Mouse (Mus musculus): ENCODE data around the gene Lrrn1. TPM values are rescaled to one million over a fixed set of nuclear protein-coding genes. Genes with fewer than 3 reads are reported as not detected.
A peak's percentile ranks its signal among the peaks of the same experiment; 100 is the strongest.

Lrrn1 gene
- 6.4 and 14.5 TPM in 2 replicates for polyA plus RNA-seq (2016; fragmentation: Nextera tagmentation; extraction: Ambion mirVana)

DNA sequence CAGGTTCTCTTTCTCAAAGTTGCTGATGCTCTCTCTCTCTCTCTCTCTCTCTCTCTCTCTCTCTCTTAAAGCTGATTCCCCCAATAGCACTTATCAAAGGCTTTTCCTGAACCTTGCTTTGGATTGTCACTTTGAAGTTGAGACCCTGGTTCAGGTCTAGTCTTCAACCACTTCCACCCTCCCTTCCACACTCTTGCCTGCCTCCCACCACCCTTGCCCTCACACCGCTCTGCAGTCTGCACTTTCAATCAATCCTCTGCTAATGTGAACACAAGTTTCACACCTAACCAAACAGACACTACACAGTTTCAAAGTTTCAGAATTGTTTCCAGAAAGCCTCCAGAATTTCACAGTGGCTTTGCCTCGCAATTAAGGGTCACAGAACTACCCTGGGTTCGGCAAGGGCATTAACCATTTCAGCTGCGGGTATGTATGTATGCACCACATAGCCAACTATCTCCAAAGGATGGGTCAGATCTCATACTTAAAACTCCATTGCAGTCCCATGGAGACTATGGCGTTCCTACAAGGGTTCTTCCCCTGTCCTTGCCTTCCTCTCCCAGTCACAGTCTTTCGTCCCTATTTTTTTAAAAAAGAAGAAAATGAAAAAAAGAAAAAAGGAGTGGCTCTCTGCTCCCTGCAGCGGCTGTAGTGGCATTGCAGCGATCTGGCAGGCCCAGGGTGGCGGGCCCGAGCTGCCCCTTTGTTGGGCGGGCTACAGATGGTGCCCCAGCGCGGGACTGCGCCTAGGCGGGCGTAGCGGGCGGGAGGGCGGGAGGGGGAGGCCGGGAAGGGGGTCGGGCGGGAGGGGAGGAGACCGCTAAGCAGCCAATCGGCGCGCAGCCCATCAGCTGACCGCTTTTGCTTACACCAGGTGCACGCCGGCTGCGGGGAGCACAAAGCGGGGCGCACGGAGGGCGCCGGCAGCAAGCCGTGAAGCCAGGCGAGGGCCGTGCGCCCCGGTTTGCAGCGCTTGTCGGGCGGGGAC lies at the start of gene Lrrn1:
Gene Lrrn1 (plus strand): TSS at position 892 of the 988 bp plus-strand sequence.
- Histone ChIP-seq H3K27ac (peak within 1 kb of the TSS; percentile 81), H3K27me3 (ENCODE audit: low read depth, poor library complexity, severe bottlenecking) (peaks cover 29% of the 10 kb centered on the region), H3K36me3 (no peaks in the 10 kb centered on the region), H3K4me1 (peaks cover 19% of the 10 kb centered on the region), H3K4me3 (peak within 1 kb of the TSS; percentile 66), H3K9me3 (replicated peaks) (no peaks in the 10 kb centered on the region)
- WGBS = 3% methylated on average over 43 of the region's 43 CpGs
- peak; percentile 77 for DNase-seq (ENCODE audit: low spot score)

DNA sequence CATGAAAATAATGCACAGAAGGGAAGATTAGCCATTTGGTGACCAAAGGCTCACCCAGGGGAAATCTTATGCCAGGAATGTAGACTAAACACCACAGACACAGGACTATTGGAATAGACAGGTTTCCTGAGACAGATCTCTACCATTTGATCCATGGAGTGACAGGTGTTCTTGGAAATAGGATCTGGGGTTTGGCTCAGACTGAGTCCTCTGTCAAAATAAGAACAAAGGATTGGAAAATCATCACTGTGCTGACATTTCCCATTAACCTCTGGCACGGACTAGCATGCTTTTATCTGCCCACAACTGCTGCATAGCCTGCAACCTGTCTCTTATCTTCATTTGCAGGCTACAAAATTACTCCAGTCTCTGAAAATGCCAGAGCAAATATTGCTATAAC lies 35.1 kb upstream of the Lrrn1 start:
- no peaks in the 10 kb centered on the region for H3K4me1 ChIP-seq
- DNase-seq (ENCODE audit: low spot score) = no peak
- H3K9me3 ChIP-seq (replicated peaks) = no peaks in the 10 kb centered on the region
- 47% methylated on average over 1 of the region's 1 CpGs for WGBS
- no peaks in the 10 kb centered on the region for H3K27me3 ChIP-seq (ENCODE audit: low read depth, poor library complexity, severe bottlenecking)
- no peak overlapping the region for H3K4me3 ChIP-seq
- no peaks in the 10 kb centered on the region for H3K36me3 ChIP-seq
- no peak overlapping the region for H3K27ac ChIP-seq

DNA sequence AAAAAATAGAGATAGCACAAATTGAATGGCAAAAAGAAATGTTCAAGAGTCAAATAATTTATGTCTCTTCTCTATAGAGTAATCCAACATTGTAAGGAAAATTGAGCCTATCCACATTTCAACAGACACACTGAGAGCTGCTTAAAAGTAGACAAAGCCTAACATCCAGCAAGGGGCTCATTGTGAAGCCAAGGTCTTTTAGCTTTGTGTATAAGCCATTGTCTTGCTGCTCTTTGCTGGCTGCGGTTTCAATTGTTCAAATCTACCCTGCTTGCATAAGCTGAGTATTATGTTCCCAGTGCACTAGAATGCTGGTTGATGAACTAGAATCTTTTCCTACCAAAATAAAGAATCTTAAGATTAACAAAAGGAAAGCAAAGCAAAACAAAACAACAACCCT lies 33.7 kb upstream of the Lrrn1 start:
- Histone ChIP-seq H3K27me3 (ENCODE audit: low read depth, poor library complexity, severe bottlenecking) (no peaks in the 10 kb centered on the region), H3K27ac (no peak overlapping the region), H3K9me3 (replicated peaks) (no peaks in the 10 kb centered on the region), H3K4me1 (no peaks in the 10 kb centered on the region), H3K4me3 (no peak overlapping the region), H3K36me3 (no peaks in the 10 kb centered on the region)
- no peak for DNase-seq (ENCODE audit: low spot score)
- 84% methylated on average over 1 of the region's 1 CpGs for WGBS

DNA sequence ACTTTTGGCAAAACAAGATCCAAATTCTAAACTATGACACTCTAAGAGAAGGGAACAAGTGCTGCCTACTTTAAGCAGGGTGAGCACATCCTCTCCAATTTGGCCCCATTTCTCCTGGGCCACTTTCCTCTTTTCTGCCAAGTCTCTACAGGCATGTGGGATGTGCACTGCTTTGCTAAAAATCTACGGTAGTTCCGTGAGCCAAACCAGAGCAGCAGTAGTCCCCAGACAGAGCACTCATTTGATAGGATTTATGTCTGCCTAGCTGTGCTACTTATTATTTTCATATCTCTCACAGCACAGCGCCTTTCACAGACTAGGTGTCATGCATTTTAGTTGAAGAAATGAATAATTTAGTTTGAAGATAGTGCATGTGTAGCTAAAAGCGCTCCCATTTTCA lies 15.9 kb upstream of the Lrrn1 start:
- H3K27ac ChIP-seq = no peak overlapping the region
- no peak for DNase-seq (ENCODE audit: low spot score)
- WGBS = 85% methylated on average over 4 of the region's 4 CpGs
- no peaks in the 10 kb centered on the region for H3K27me3 ChIP-seq (ENCODE audit: low read depth, poor library complexity, severe bottlenecking)
- no peaks in the 10 kb centered on the region for H3K4me1 ChIP-seq
- H3K36me3 ChIP-seq = no peaks in the 10 kb centered on the region
- H3K4me3 ChIP-seq = no peak overlapping the region
- H3K9me3 ChIP-seq (replicated peaks) = no peaks in the 10 kb centered on the region

DNA sequence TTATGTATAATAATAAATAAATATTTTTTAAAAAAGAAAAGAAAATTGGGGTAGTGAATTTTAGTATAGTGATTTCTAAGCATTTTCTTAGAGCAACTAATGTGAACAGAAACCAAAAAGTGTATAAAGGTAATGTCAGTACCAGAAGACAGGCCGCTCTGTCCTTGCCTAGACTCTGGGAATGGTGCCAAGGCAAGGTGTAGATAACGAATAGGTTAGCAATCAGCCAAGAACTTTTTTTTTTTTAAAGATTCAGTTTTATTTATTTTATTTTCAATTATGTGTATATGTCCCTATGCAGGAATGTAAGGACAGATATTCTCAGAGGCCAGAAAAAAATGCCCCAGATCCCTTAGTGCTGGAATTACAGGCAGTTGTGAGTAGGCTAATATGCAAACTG lies 5.6 kb upstream of the Lrrn1 start:
- Histone ChIP-seq H3K4me1 (peaks cover under 1% of the 10 kb centered on the region; the same call in 1 of the 2 replicates), H3K27ac (no peak overlapping the region), H3K4me3 (no peak overlapping the region), H3K27me3 (ENCODE audit: low read depth, poor library complexity, severe bottlenecking) (no peaks in the 10 kb centered on the region), H3K36me3 (no peaks in the 10 kb centered on the region), H3K9me3 (replicated peaks) (no peaks in the 10 kb centered on the region)
- WGBS = 93% methylated on average over 2 of the region's 2 CpGs
- DNase-seq (ENCODE audit: low spot score) = no peak

DNA sequence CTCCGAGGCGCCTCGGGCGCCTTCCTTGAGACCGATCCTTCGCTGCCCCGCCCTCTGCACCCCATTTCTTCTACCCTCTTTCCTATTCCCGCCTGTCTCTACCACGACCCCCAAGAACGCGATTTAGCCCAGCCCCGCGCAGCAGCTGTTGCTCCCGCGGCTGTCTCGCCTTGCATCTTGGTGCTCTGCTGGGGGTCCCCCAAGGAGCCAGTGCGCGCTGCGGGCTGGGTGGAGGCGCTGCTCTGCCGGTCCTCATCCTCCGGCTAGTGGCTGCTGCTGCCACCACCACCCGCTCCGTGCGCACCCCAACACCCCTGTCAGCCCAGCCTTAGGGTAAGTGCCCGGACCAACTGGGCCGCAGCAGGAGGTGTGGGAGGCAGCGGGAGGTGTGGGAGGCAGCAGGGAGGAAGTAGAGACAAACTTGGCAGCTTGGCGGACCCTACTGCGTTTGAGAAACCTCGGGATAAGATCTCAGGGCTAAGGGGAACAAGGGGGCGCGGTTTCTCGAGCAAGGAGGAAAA lies 403 bp downstream of the Lrrn1 start:
- Histone ChIP-seq H3K36me3 (no peaks in the 10 kb centered on the region), H3K27me3 (ENCODE audit: low read depth, poor library complexity, severe bottlenecking) (peaks cover 29% of the 10 kb centered on the region), H3K4me1 (peaks cover 19% of the 10 kb centered on the region), H3K4me3 (peak overlapping the region; percentile 66), H3K9me3 (replicated peaks) (no peaks in the 10 kb centered on the region), H3K27ac (peak overlapping the region; percentile 81)
- DNase-seq (ENCODE audit: low spot score) = peak; percentile 65
- WGBS = under 1% methylated on average over 34 of the region's 34 CpGs

DNA sequence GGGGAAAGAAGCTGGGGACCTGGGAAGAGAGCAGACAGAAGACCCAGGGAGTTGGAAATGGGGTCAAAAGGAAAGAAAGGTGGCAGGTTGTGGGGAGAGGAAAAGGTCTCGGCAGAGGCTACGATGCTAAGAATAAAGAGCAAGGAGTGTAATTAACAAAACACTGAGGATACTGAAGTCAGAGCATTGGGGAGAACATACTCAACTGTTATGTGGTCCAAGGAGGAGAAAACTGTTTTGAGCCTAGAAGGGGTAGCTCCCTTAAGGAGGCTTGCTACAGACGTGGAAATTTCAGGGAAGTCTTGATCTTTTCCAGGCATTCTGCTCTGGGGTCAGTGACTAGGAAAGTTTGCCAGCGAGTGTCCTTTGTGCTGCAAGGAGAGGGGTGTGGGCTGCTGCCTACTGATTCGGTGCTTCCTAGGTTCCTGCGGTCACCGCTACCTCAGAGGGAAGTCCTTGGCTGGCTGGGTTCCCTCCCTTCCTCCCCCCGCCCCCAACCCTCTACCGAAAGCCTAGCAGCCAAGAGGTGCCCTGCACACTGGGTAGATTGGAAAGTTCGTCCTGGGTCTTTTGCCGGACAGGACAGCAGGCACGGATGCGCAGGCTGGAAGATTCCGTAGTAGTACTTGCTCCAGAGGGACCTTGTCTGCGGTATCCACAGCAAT lies 1.2 kb downstream of the Lrrn1 start:
- Histone ChIP-seq H3K4me3 (peak overlapping the region; percentile 66), H3K9me3 (replicated peaks) (no peaks in the 10 kb centered on the region), H3K27me3 (ENCODE audit: low read depth, poor library complexity, severe bottlenecking) (peaks cover 29% of the 10 kb centered on the region), H3K27ac (peak overlapping the region; percentile 81; the same call in 1 of the 2 replicates), H3K4me1 (peaks cover 19% of the 10 kb centered on the region), H3K36me3 (no peaks in the 10 kb centered on the region)
- peak; percentile 42 for DNase-seq (ENCODE audit: low spot score)
- WGBS = 3% methylated on average over 15 of the region's 15 CpGs

DNA sequence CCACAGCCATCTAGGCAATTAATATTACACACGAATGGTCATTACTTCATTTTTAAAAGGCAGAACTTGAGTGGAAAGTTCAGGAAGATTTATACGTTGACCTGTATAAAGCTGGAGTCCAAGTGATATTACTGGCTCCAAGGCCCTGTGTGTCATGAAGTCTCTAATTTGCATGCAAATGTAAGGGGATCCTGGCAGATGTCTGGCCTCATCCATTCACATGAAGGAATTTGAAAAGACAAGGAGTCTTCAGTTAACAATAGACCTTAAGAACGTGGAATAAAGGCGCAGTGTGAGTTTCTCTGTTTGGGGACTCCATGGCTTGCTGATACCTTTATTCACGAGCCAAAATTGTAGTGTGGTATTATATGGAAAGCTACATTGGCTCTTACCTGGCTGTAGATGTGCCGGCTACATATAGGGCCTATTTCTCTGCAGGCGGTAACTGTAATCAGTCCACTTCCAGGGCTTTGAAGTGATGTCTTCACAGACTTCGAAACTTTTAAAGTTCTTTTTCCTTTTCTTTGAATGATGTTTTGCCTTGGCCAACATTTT lies 2.0 kb downstream of the Lrrn1 start:
- no peak overlapping the region for H3K27ac ChIP-seq
- 54% methylated on average over 8 of the region's 8 CpGs for WGBS
- peaks cover 19% of the 10 kb centered on the region for H3K4me1 ChIP-seq
- DNase-seq (ENCODE audit: low spot score) = no peak
- H3K36me3 ChIP-seq = no peaks in the 10 kb centered on the region
- no peak overlapping the region for H3K4me3 ChIP-seq
- H3K9me3 ChIP-seq (replicated peaks) = no peaks in the 10 kb centered on the region
- peaks cover 29% of the 10 kb centered on the region for H3K27me3 ChIP-seq (ENCODE audit: low read depth, poor library complexity, severe bottlenecking)

DNA sequence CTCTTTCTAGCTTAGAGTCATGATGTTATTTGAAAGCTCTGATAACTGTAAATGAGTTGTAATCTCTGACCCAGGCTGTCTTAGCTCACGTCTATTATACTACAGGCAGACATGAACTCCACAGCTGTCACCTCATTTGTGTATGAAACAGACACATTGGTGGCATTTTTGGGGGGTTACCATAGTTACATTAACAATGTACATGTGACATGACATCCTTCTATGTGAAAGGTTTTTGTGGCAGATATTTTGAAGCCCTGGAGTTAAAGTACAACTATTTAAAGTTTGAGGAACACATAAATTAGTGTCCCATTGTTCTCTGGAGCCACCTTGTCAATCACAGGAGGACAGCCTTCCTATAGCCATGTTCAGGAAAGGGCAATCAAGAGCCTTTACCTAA lies 5.0 kb downstream of the Lrrn1 start:
- peaks cover 29% of the 10 kb centered on the region for H3K27me3 ChIP-seq (ENCODE audit: low read depth, poor library complexity, severe bottlenecking)
- no peaks in the 10 kb centered on the region for H3K36me3 ChIP-seq
- DNase-seq (ENCODE audit: low spot score) = no peak
- no peaks in the 10 kb centered on the region for H3K9me3 ChIP-seq (replicated peaks)
- H3K27ac ChIP-seq = no peak overlapping the region
- WGBS = 63% methylated on average over 1 of the region's 1 CpGs
- H3K4me1 ChIP-seq = peaks cover 16% of the 10 kb centered on the region
- H3K4me3 ChIP-seq = no peak overlapping the region

DNA sequence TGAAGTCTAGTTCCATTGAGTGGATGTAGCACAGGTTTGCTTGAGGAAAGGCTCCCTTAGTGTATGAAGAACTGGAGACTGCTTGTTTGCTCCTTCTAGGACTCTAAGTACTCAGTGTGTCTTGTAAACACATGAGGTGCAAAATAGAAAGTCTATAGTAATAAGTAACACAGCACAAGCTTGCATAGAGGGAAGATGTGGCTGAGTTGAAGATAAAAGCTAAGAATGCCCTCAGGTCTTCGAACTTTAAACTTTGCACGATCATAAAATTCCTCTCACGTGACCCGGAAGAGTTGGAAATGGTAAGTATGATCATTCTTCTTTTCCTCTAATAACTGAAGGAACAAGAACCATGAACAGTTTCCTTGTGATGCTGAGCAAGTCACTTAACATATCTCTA lies 7.1 kb downstream of the Lrrn1 start:
- WGBS = 96% methylated on average over 4 of the region's 4 CpGs
- no peaks in the 10 kb centered on the region for H3K9me3 ChIP-seq (replicated peaks)
- peaks cover 11% of the 10 kb centered on the region for H3K27me3 ChIP-seq (ENCODE audit: low read depth, poor library complexity, severe bottlenecking)
- no peak overlapping the region for H3K4me3 ChIP-seq
- DNase-seq (ENCODE audit: low spot score) = no peak
- H3K4me1 ChIP-seq = no peaks in the 10 kb centered on the region
- no peak overlapping the region for H3K27ac ChIP-seq
- no peaks in the 10 kb centered on the region for H3K36me3 ChIP-seq

DNA sequence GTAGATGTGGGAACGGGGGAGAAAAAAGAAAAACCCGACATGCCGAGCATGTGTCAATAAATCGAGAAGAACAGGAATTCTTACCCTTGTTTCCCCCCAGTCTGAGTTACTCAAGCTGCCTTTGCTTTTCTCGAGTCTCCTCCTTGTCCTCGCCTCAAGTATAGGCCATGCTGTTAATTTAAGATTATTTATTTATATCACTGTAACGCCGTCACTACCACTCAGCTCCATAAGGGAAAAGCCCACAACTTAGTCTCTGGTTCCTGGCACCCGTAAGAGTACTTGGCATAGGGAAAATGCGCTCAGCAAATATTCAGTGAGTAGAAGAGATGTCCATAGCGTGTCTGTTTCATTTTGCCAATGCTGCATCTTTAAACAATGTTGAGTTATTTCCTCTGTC lies 11.7 kb downstream of the Lrrn1 start:
- H3K36me3 ChIP-seq = no peaks in the 10 kb centered on the region
- no peak overlapping the region for H3K4me3 ChIP-seq
- H3K4me1 ChIP-seq = no peaks in the 10 kb centered on the region
- DNase-seq (ENCODE audit: low spot score) = no peak
- no peaks in the 10 kb centered on the region for H3K27me3 ChIP-seq (ENCODE audit: low read depth, poor library complexity, severe bottlenecking)
- H3K9me3 ChIP-seq (replicated peaks) = no peaks in the 10 kb centered on the region
- H3K27ac ChIP-seq = no peak overlapping the region
- 88% methylated on average over 11 of the region's 11 CpGs for WGBS

DNA sequence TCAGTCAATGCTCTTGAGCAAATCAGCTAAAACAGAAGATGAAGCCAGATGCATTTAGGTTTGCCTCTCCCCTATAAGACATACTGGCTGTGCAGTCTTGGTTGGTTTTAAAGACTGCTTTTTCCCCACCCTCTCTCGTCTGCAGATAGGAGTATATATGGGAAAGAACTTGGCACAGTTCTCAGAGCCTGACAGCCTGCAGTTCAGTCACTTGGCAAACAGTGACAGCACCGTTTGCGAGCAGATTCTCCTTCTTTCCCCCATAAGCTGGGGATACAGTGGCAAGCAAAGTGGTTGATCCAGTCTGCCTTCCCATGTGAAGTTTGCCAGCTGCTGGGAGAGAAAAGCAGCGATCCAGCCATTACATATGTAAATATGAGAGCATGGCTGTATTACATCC lies 12.3 kb downstream of the Lrrn1 start:
- no peak for DNase-seq (ENCODE audit: low spot score)
- H3K9me3 ChIP-seq (replicated peaks) = no peaks in the 10 kb centered on the region
- no peaks in the 10 kb centered on the region for H3K27me3 ChIP-seq (ENCODE audit: low read depth, poor library complexity, severe bottlenecking)
- 93% methylated on average over 4 of the region's 4 CpGs for WGBS
- H3K27ac ChIP-seq = no peak overlapping the region
- no peak overlapping the region for H3K4me3 ChIP-seq
- H3K4me1 ChIP-seq = no peaks in the 10 kb centered on the region
- H3K36me3 ChIP-seq = no peaks in the 10 kb centered on the region

DNA sequence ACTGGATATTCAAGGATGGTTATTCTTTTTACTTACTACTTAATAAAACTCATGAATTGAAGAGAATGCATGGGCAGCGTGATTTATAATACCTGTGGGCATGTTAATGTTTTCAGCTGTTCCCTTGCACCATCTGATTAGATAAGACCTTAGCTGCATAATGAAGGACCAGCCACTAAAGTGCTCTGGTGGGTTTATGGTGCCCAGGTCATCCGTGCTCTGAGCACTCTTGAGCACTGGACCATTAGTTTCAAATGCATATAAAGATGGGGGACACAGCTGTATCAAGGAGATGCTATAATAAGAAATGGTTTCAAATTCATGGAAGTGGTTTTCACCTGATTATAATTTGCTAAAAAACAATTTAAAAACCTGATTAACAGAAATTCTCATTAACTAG lies 16.7 kb downstream of the Lrrn1 start:
- Histone ChIP-seq H3K27me3 (ENCODE audit: low read depth, poor library complexity, severe bottlenecking) (no peaks in the 10 kb centered on the region), H3K36me3 (no peaks in the 10 kb centered on the region), H3K4me3 (no peak overlapping the region), H3K9me3 (replicated peaks) (no peaks in the 10 kb centered on the region), H3K27ac (no peak overlapping the region), H3K4me1 (no peaks in the 10 kb centered on the region)
- 86% methylated on average over 2 of the region's 2 CpGs for WGBS
- no peak for DNase-seq (ENCODE audit: low spot score)
